Mouse (Mus musculus) CD4-positive helper T cell, adult 2 months (primary cell): Measurements from ENCODE around the gene Helz.

Experiments
- DNase-seq: peaks from one replicate; pipeline ENCODE4 v3.0.0-alpha.2; 2012; ENCODE audit warnings: low read depth, missing footprints, low spot score

Helz gene

GRCm38 (mm10) chr11:107615696-107616095 is 68.0 kb downstream of the Helz start:
- no peak for DNase-seq

GRCm38 (mm10) chr11:107617976-107618375 is 70.2 kb downstream of the Helz start:
- DNase-seq: no peak

- no peak for DNase-seq
Observed at GRCm38 (mm10) chr11:107624661-107625060, 76.9 kb downstream of the Helz start.

DNA sequence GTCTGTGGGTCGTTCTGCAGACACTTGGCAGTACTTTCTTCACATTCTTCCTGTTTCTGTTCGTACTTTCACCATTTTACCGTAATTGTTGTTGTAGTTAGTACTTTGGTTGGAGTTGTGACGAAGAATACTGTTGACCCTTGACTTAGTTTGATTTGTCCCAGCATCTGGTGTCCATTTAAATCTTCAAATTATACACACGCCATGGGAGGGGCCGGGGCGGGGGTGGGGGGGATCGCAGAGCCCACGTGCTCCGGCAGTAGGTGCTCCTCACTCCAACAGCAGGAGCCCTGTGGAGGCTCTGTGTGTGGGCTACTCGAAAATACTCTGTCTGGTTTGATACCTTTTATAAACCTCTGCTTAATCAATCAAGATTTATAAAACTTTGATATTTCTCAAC is 78.0 kb downstream of the Helz start:
- no peak for DNase-seq

GRCm38 (mm10) chr11:107629504-107629903 is 81.8 kb downstream of the Helz start:
- DNase-seq: no peak

- no peak for DNase-seq
Observed at GRCm38 (mm10) chr11:107629951-107630350, 82.2 kb downstream of the Helz start.

DNA sequence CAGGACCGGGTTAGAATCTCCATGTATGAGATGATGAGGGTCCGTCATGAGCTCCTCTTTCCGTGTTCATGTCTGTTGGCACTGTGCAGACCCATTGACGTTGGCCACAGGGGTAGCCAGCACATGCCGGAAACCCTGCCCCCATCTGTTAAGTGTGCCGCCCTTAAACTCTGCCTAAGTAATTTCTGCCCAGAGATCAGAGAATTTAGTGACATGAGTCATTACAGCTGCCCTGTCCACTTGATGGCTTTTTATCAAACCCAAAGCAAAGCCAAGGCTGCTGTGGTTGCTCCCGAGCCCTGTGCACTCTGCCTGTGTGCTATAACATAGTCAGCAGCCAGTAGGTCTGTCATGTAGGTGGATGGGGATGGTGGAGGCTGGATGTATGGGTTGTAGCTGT is 83.4 kb downstream of the Helz start:
- no peak for DNase-seq

DNA sequence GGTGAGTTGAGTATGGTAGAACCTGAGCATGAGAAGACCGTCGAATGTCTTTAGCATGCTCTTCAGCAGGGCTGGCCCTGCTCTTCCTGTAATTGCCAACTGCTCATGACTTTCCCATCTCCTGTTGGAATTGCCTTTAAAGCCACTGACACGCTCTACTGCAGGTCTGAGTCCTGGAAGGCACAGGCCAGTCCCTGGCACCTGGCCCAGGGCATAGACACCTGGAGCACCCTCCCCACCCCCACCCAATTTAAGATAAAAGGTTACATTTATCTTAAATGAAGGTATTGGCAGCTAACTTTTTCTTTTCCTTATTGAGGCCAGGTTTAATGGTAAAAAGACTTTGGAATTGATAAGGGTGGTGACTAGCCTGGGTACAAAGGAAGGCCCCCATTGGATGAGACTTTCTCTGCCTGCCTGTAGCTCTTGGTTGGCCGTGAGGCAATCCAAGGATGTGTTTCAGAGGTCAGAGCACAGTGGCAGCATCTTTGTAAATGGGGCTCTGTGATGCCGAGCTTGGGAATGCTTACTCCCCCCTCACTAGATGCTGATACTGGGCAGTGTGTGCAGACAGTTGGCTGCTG is 85.9 kb downstream of the Helz start:
- DNase-seq: no peak

- DNase-seq: no peak
Observed at GRCm38 (mm10) chr11:107638137-107638536, 90.4 kb downstream of the Helz start.

- no peak for DNase-seq
Observed at GRCm38 (mm10) chr11:107639657-107640056, 91.9 kb downstream of the Helz start.

DNA sequence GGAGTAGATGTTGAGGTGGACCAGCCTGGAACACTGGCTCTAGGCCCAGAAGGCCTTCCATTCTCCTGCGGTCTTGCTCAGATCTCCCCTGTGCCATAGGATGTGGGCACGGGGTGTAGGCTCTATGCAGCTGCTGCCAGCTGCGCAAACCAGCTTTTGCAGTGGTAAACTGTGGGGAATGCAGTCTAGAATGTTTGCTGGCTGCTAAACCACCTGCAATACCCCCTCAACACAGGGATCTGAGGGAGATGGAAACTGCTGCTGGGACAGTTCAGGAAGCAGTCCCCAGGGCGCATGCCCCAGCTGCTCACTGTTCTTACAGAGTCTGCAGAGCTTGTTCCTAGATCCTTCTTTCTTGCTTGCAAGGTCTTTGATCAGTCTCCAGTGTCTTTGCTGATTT is 96.7 kb downstream of the Helz start:
- DNase-seq: no peak

DNA sequence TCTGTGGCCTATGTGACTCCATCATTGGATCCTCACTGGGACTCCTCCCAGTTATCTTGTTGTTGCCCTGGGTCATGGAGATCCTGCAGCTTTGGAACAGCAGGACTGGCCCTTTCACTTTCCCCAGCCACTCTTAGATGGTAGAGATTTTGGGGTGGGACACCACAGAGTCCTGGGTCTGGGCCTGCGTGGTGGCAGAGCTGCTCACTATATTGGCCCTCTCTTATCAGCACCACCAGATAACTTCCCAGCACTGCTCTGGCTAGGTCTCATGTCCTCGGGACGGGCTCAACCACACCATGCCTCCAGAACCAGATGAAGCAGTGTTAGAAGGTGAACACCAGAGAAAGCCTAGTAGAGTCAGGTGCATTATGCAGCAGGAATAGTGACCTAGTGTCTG is 99.6 kb downstream of the Helz start:
- DNase-seq: no peak

DNA sequence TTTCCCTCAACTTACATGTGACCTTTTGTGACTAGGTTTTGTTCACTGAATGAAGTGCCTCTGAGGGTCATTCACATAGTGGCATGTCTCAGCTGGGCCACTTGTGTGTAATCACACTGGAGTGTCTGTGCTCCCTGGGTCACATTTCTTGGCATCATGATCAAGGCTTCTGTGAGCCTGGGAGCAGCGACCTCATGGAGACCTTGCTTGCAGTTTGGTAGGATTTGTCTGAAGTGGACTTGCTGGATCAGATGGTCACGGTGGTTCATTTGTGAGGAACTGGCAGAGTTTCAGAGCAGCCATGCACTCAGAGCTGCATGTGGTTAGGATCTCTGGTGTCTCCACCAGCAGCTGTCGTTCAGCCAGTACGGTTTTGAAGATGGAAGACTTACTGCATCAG is 100.9 kb downstream of the Helz start:
- no peak for DNase-seq

DNA sequence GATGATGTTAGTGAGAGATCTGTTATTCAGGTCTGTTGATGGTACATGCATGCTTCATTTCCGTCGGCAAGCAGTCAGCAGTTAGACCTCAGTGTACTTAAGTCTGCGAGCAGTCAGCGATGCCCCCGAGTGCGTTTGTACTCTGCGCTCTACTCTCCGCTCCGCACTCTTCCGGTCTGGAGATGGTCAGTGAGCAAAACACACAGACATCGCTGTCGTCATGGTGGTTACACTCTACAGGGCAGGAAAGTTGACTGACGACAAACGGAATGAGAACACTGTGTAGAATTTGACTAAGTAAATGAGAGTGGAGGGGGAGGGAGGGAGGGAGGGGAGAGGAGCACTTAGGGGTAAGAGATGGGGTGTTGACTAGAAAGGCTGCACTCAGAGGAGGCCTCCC is 101.7 kb downstream of the Helz start:
- DNase-seq: no peak

DNA sequence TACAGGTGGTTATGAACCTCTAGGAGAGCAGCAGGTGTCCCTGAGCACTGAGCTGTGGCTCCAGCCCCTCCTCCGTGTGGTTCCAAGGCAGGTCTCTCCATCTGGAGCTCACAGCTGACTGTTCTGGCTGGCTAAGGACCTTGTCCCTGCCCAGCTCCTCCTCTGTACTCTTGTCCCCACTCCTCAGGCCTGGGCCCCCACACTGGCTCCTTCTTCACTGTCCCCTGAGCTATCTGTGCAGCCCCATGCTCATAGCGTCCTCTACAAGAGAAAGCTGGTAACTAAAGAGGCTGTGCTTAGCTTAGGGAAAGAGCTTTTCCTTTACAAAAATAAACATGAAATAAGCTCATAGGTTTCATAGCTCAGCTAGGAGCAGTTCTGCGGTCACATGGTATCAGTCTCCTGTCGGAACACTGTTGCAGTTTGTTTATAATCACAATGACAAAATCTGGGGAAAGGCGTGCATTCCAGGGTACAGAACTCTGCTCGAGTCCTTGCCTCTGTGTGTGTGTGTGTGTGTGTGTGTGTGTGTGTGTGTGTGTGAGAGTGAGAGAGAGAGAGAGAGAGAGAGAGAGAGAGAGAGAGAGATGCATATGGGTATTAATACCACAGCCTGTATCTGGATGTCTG is 102.8 kb downstream of the Helz start:
- DNase-seq: no peak

DNA sequence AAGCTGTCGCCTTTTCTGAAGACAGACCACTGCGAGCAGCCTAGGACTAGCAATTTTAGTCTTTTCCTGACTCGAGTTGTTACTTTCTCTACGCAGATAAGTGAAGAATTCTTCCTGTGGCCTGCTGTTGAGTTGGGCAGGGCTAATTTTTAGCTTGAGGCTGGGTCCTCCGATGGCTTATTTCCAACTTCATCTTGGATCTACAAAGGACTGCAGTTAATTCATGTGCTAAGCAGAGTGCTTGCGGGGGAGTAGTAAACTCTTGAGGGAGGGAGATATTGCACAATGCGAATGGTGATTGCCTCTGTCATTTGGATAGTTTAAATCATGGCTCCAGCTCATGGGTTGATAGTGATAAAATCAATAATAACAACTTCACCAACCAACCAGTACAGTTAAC is 103.7 kb downstream of the Helz start:
- DNase-seq: no peak

DNA sequence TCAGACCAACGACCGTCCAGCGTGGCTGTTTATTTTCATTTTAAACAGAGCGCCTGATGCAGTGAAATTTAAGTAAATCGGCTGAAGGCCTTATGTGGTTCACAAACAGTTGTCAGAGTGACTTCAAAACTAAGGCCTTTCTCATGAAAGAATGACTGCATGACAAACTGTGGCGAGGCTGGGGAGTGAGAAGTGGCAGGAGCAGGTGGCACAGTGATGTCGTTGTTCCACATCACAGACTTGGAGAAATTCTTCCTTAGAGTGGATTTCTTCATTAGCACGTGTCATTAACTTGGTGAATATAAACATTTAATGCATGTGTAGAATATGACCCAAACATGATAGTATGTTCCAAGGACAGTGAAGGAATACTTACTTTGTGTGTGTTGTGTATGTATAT is 104.4 kb downstream of the Helz start:
- no peak for DNase-seq

DNA sequence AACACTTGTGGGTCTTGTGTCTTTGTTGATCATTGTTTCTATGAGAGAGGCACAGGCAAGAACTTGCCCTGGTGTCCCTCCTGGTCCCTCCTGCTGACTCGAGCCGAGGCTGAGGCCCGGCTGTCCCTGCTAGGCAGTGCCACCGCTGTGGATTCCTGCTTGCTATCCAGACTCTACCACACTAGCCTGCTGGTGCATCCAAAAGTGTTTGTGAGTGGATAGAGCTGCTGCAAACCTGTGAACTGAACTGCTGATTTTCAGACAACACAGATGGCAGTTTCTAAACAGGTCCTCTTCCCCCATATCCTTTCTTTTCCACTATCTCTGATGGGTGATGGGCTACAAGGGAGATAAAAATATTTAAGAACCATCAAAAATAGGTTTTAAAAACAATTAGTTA is 107.8 kb downstream of the Helz start:
- no peak for DNase-seq

DNA sequence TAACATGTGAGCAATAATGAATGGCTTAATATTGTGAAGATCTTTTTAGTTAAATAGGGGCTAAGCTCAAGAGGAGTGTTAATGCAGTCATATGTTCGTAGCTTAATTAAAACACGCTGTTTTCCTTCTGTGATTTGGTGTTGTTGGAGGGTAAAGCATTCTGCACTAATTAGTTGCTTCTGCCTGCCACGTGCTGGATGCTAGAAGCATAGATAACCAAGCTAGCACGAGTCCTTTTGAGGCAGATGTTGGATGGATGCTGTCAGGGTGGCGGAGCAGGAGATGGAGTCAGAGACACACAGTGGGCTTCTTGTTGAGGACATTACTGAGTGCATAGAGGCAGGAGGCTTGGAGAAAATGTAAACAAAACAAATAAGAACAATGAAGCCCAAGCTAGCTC is 109.4 kb downstream of the Helz start:
- DNase-seq: no peak

DNA sequence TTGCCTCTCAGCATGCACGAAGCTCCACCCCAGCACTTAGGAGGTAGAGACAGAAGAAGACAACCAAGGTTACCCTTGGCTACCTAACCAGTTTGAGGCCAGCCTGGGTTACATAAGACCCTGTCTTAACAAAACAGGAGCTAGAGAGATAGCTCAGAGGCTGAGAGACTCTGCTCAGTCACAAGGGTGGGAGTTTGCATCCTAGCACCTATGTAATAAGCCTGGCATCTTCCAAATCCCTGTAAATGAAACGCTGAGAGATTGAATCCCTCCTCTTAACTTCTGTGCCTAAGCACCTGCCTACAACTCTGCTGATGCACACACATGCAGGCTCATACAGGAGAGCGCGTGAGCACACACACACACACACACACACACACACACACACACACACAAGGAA is 112.7 kb downstream of the Helz start:
- no peak for DNase-seq

- no peak for DNase-seq
Observed at GRCm38 (mm10) chr11:107662666-107663065, 114.9 kb downstream of the Helz start.

GRCm38 (mm10) chr11:107667542-107667941 is 119.8 kb downstream of the Helz start:
- no peak for DNase-seq

DNA sequence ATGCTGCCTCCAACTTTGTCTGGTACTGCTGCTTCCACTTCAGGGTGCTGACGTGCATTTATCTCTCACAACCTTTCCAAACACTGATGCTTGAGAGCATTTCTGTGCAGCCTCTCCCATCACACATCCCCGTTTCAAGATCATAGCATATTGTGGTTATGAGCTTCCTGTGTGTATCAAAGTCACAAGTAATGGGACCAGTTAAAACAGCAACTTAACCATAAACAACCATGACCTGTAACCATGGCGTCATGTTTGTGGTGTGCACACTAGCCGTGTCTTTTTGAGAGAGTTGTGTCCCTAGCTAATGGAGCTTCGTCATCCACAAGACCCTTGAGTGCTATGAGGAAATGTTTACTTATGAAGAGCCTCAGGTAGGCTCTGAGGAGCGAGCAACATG is 120.5 kb downstream of the Helz start:
- DNase-seq: peak; percentile 77

DNA sequence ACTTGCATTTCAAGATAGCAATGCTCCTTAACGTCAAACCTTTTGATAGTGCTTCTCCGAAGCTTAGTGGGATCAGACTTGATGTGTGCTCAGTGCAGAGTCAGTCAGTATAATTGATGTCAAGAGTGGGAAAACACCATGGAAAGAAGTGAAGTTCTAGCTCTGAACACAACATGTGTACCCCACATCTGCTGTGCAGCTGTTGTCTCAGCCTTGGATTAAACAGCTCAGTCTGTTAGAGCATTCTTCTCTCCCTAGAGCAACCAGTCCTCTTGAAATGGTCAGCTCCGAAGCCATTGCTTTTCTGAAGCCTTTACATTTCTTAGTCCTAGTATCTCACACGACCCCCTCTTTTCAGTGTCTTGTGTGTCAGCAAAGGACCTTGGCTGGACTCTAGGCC is 121.2 kb downstream of the Helz start:
- no peak for DNase-seq
